Mouse (Mus musculus) monocyte, adult 5-6 weeks (primary cell): ENCODE data around the gene Cdx2. TPM values are rescaled to one million over a fixed set of nuclear protein-coding genes. Genes with fewer than 3 reads are reported as not detected.
A peak's percentile ranks its signal among the peaks of the same experiment; 100 is the strongest.

Experiments used
- ATAC-seq: fragments of 153-309, 156-312 bp; replicated peaks from 2 replicates; pipeline ENCODE4 v1.8.0; 2017; ENCODE audit warnings: mild to moderate bottlenecking; ENCODE audit not compliant: low TSS enrichment, insufficient number of reproducible peaks, severe bottlenecking, poor library complexity, low FRiP score
- total RNA-seq: library from RNA; stranded (forward); fragments of 200-1000, 200-491, 200-594 nt; gene quantifications from 3 replicates; pipeline ENCODE4 v1.2.3, GENCODE M21; 2017

Cdx2 gene
- total RNA-seq: not detected in 3 replicates

DNA sequence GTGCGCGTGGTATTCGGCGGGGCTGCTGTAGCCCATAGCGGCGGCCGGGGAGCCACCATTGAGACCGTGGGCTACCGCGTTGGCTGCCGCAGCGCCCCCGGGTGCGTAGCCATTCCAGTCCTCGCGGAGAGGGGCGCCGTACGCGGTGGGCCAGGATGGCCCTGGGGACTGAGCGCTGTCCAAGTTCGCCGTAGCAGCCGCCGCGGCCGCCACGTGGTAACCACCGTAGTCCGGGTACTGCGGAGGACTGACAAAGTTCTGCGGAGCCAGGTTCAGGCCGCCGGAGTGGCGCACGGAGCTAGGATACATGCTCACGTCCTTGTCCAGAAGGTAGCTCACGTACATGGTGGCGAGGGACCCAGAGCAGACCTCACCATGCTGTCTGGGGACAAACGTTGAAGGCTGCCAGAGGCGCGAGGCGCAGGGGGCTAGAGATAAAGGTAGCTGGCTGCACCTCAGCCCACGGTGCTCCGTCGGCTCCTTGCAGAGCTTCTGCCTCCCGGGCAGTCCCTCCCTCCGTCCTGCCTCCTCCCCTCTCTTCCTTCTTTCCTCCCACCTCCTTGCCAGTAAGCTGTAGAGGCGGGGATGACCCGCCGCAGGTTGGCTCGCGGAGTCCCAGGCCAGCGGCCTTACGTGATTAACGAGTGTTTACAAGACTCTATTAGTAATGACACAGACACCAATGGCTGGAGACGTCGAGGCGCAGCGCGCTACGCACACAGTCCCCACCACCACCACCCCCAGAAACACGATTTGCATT, at the start of gene Cdx2:
Gene Cdx2, minus strand, starts transcription at position 633 of the 760 bp plus-strand sequence.
- no peak for ATAC-seq

DNA sequence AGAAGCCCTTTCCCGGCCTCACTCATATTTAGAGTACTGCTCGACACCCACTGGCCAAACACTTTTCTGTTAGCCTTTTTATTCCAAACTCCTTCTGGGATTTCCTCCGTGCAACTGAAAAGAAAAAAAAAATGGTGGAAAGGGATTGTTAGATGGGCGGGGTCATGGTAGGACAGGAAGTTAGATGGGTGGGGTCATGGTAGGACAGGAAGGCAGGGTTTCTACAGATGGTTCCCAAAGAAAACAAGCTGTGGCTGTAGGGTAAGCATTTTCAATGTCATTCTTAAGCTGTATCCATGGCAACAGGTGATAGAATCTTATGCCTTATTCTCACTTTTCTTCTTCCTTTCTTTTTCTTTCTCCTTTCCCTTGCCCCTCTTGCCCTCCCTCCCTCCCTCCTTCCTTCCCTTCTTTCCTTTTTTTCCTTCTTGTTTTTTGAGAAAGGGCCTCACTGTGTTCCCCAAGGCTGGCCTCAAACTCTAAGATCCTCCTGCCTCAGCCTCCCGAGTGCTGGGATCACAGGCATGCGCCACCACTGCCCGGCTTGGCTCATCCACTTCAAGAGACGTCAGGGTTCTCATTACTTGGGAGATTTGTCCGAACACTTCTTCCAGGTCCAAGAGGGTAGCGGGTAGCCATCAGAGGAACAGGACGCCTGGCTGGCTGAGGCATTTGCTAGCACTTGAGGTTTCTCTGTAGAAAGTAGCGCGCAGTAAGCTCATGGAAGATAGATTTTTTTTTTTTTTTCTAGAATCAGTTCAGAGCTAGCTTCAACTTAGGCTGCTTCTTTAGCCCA, 49.4 kb upstream of the Cdx2 start:
- ATAC-seq: no peak

DNA sequence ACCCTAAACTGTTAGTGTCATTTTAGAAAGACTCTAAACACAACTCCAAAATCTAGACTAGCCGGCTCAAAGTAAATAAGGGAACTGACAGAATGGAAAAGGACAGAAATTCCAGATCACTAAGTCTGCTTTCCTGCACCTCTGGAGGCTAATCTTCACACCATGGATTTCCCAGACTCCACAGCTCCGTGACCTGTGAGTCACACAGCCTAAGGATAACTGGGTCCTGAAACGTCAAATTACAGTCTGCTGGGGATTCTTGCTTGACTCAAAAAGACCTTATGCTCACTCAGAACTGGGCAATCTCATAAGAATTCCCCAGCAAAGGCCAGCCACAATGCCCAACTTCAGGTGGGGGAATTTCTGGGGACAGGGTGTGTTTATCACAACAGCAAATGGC, 48.7 kb upstream of the Cdx2 start:
- no peak for ATAC-seq

DNA sequence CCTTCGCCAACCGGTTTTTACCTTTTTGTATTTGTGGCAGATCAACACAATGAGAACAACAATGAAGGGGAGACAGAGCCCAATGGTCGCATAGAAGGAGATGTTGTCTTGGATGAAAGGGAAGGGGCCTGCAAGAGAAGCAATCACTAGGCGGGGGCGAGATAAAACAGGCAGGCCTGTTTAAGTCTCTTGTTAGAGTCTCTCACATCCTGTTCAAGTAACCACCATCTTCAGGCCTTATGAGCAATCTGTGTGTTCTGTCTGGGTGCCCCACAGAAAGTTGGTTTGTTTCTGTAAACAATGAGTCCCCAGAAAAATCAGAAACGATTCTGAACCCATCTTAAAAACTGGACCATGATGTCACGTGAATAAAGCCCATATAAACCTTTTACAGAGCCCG, 47.9 kb upstream of the Cdx2 start:
- ATAC-seq: no peak

DNA sequence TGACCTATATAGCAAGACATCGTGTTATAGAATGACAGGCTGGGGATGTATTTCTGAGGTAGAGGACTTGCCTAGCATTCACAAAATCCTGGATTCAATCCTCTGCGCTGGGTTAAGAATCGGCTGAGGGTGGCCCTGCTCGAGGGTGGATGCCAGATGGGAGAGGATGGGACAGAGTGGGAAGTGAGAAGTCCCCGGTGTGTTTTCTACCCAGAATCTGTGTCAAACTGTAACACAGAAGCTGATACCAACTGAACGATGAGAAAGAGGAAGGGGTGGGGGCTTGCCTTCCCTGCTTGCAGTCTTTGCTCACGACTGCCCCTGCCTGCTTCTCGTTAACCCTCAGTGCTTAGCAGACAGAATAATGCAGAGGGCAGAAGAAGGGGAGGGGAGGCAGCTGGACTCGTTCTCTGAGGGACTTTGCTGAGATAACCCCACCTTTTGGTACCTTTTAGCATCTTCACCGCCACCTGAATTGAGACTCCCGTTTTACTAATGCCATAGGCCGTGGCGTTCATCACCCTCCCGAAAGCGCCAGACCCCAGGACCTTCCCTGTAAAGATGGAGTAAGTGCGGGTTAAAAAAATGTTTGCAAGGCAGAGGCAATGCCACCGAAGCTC, 47.2 kb upstream of the Cdx2 start:
- 0 out of 2 replicates have a peak, but pooled peaks have one; percentile 32 for ATAC-seq

DNA sequence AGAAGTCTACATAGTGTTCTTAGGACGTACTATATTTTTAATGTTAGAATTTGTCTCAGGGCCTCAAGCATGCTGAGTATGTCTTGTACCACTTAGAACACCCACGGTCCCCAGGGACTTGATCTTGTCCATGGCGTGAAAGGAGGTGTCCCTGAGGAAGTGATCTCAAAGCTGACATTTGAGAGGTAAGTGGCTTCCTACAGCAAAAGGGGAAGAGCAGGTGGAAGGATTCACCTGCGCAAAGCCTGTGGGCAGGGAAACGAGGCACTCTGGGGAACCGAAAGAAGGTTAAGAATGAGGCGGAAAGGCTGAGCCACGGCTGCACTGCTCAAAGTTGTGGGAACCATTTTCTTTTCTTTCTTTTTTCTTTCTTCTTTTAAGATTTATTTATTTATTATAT, 44.9 kb upstream of the Cdx2 start:
- ATAC-seq: no peak

DNA sequence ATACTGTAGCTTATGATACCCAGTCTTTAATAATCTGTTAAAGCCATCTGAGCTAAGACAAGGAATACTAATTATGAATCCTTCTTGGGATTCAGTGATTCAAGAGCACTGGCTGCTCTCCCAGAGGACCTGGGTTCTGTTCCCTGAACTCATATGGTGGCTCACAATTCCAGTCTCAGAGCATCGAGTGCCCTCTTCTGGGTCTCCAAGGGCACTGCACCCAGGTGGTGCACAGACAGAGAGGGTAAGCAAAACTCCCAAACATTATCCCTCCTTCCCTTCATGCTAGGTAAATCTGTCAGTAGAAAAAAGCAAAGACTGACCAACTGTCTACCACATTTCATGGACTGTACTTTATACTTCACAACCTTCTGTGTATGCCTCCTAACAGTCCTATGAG, 38.9 kb upstream of the Cdx2 start:
- ATAC-seq: no peak

DNA sequence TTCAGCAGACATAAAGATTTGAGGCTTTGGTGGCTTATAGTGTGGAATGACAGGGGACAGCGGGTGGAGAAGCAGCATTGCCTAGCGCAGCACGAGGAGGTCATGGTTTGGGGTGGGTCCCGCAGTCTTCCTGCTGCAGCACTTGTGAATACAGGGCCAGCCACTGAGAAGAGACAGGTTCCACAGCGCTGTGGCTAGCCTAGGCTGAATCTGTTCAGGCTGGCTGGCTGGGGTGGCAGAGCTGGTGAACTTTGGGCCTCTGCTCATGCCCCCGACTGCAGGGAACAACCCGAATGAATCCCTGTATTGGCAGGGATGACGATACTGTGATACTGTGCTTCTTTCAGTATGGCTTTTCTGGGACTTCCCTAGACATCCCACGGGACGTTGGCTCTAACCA, 36.8 kb upstream of the Cdx2 start:
- ATAC-seq: no peak

DNA sequence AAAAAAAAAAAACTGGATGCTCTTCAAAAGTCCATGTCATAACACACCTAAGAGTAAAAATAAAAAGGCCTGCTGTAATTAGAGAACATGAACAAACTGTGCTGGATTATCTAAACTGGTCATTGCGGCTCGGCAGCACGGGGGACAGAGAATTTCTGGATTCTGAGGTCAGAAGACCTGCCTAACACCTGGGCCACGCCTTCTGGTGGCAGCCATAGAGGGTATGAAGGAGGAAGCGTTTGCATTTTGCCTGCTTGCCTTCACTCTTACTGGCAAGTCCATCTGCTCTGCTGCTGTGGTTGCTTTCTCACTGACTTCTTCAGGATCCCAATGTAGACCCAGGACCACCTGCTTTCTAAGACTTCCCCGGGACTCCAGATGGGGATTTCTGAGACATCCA, 35.8 kb upstream of the Cdx2 start:
- ATAC-seq: no peak

DNA sequence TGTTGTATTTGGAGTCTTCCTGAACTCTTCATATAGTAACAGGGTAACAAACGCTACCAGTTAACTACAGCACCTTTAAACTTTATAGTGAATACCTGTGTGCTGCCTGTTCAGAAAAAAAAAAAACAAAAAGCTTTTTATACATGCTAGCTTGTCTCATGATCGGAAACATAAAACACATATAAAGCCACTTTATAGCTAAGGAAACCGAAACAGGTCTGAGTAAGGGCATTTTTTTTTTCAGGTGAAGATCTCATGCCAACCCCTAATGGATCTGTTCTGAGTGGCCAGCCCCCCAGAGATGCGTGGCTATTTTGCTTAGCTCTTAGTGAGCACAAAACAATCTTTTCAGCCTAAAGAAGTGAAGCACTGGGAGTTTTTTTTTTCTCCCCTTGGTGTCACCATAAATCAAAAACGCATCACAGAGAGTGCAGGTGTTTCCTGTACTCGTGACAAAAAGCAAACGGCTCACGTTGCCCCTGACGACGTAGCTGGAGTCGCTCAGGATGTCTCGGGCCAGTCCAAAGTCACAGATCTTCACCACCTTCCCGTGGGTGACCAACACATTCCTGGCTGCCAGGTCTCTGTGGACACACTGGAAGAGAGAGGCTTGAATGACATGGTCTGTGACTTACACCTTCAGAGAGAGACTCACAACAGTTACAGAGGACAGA, 33.8 kb upstream of the Cdx2 start:
- 0 out of 2 replicates have a peak, but pooled peaks have one; percentile 34 for ATAC-seq

DNA sequence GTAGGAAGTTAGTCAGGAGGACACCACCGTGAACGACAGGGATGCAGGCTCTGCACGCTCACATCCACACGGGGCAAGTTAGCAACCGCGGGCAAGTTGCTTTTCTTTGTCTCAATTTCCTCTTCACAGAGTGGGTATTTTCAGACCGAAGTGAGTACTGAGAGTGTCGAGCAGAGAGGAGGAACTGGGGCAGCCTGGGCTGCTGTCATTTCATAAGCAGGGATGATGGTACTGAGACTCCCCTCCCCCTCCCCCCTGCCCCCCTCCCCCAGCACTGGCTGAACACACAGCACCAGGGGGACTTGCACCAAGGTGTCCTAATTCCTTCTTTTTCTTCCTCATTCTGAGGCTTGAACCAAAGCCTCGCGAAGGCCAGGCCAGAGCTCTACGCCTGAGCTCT, 32.5 kb upstream of the Cdx2 start:
- peak; percentile 52; the same call in 1 of the 2 replicates for ATAC-seq

DNA sequence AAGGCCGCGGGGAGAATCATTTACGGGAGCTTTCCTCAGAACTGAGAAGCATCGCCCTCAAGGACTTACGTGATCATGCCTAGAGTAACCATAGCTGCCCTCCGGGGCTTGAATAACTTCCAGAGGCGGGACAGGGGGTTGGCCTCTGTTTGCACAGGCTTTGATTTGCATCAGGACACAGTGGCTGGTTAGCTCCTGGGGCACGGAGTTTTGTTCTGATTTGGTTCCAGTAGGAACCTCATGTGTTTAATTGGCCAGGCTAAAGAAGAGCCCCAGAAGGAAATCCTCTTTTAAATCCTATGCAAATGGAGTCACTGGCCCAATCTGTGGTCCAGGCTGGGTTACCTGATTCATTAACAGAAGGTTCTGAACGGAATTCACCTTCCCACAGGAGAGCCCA, 31.9 kb upstream of the Cdx2 start:
- no peak for ATAC-seq

DNA sequence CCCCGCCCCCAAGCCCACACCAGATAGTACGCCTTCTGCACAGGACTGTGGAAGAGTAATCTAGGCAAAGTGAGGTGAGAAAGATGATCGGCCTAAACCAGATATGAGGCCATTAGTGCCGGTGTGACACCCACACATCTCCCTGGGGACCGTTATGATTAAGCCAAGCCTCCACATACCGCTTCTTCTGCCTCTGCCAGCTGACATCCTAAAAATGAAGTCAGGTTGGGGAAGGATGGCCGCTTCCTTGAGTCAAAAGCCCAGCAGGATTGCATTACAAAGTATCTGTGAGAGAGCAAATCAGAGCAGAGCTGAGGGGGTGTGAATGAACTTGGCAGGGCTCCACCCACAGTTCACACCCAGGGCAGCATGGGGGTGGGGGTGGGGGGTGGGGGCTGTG, 25.6 kb upstream of the Cdx2 start:
- ATAC-seq: no peak

DNA sequence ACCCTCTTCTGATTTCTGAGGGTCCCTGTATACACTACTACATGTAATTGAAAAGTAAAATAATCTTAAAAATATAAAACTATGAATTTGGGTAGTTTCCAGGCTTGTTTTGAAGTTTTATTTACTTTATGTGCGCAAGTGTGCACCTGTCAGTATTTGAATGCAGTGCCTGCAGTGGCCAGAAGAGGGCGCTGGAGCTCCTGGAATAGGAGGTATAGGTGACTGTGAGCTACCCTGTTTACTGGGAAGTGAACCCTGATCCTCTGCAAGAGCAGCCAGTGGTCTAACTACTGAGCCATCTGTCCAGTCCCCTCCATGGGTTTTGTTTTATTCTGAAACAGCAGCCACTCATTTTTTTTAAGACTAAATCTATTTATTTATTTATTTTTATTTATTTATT, 24.5 kb upstream of the Cdx2 start:
- ATAC-seq: peak; percentile 68

DNA sequence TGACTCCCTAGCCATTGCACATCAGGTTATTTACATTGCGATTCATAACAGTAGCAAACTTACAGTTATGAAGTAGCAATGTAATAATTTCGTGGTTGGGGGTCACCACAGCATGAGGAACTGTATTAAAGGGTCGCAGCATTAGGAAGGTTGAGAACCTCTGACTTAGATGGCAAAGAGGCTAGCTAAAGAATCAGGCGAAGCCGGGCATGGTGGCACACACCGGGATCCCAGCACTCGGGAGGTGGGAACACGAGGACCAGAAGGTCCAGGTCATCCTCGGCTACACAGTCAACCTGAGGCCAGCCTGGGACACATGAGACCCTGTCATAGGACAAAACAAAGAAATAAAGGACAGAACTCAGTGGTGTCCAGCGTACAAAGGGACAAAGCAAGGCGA, 22.9 kb upstream of the Cdx2 start:
- no peak for ATAC-seq

DNA sequence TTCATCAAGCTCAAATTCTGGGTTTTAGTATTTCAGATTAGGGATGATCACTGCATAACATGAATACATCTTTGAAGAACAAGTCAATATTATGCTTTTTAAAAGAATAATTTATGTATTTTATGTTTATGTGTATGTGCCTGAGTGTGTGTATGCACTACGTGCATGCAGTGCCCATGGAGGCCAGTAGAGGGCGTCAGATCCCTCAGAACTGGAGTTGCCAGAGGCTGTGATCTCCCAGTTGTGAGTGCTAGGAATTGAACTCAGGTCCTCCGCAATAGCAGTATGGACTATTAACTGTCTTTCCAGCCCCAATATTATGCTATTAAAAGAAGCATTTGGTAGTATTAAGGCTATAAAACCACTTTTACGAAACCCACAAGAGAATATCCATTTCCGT, 20.6 kb upstream of the Cdx2 start:
- no peak for ATAC-seq

DNA sequence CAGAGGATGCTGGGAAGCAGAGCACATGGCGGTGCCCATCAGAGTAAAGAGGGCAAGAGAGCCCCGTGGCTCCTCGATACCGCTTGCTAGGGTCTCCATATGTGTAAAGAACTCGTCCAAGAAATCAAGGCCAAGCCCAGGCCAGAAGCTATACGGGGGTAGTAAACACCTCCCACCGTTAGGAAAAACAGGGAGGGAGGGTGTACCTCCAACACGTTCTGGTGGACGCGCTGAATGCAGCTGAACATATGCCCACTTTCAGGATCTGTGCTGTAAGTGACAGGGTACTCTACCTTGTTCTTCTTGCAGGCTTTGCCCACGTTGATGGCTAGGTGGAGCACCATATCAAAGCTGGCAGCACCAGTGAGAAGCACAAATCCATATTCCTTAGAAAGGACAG, 18.9 kb upstream of the Cdx2 start:
- ATAC-seq: no peak

DNA sequence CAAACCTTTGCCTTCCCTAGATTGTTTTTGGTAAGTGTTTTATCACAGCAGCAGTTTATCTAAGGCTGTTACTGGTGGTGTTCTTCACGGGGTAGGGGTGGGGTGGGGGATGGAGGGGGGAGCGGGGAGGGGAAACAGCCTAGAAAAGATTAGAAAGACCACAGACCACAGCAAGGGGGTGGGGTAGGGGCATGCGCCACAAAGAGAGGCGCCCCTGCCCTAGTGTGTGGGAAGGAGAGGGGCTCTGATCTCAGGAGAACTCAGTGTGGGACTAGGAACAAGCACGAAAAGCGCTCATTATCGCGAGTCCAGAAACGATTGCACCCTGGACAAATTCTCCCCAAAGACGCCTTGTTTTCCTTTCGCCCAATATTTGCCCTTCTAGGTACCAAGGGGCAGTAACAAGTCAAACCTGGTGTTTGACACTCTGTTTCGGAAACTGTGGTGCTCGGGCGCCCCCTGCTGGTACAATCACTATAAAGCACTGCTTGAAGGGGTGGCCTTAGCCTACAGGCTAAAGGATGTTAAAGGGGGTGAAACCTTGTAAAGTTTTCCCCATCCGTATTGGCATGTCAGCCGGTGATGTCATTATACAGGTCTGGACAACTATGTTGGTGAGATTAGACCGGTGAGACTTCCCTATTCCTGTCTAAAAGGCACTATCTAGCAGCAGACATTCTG, 16.3 kb upstream of the Cdx2 start:
- ATAC-seq: peak; percentile 55; the same call in 1 of the 2 replicates

DNA sequence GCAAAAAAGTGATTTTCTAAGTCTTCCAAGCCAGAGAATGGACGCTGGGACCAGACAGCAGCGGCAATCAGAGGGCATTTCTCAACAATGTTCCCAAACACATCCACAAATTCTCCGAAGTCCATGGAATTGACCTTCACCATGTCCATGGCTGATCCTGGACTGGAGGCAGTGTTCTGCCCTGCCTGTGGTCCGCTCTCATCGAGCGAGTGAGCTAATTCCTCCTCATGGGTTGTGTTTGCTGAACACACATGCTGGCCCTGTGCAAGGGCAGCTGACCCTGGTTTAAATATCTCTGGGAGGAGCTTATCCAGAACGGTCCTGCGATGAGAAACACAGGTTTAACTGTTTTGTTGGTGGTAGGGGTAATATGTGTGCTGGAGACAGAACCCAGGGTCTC, 15.1 kb upstream of the Cdx2 start, which contains the start of gene Urad:
Gene Urad, minus strand, starts transcription at position 258 of the 400 bp plus-strand sequence.
- ATAC-seq: no peak
